Mouse (Mus musculus) liver, embryonic 12.5 days (tissue): Measurements from ENCODE around the gene Cap2. TPM values are rescaled to one million over a fixed set of nuclear protein-coding genes. Genes with fewer than 3 reads are reported as not detected.

ENCODE experiments used
- ATAC-seq: fragments of 200-750 bp; cut with Nextera tagmentation; 2 replicates; pipeline ENCODE4 v1.8.0; 2017; ENCODE audit warnings: moderate number of reproducible peaks, mild to moderate bottlenecking, moderate library complexity
- H3K27ac ChIP-seq: fragments of 300-500 bp; sonication (generic); 2 replicates; pipeline ENCODE4 v1.5.1; 2016; ENCODE audit warnings: mild to moderate bottlenecking
- H3K27me3 ChIP-seq: fragments of 300-500 bp; sonication (generic); replicated peaks from 2 replicates; pipeline ENCODE4 v1.6.1; 2016; ENCODE audit warnings: mild to moderate bottlenecking, moderate library complexity
- H3K36me3 ChIP-seq: fragments of 300-500 bp; sonication (generic); 2 replicates; pipeline ENCODE4 v1.6.1; 2016; ENCODE audit warnings: mild to moderate bottlenecking, moderate library complexity
- H3K4me1 ChIP-seq: fragments of 300-500 bp; sonication (generic); 2 replicates; pipeline ENCODE4 v1.6.1; 2016
- H3K4me2 ChIP-seq: fragments of 300-500 bp; sonication (generic); 2 replicates; pipeline ENCODE4 v1.6.1; 2016; ENCODE audit warnings: mild to moderate bottlenecking, moderate library complexity
- H3K4me3 ChIP-seq: fragments of 300-500 bp; sonication (generic); 2 replicates; pipeline ENCODE4 v1.5.1; 2016; ENCODE audit warnings: mild to moderate bottlenecking, moderate library complexity
- H3K9ac ChIP-seq: fragments of 300-500 bp; sonication (generic); 2 replicates; pipeline ENCODE4 v1.6.1; 2016; ENCODE audit warnings: mild to moderate bottlenecking, moderate library complexity
- H3K9me3 ChIP-seq: fragments of 300-500 bp; sonication (generic); replicated peaks from 2 replicates; pipeline ENCODE4 v1.6.1; 2016; ENCODE audit warnings: mild to moderate bottlenecking, moderate library complexity
- WGBS: fragments of 180-500 bp; shearing (Covaris S2); methylation state at CpG from one replicate; pipeline ENCODE4 v1.1.7; 2016; ENCODE audit not compliant: insufficient replicate concordance; 5-methylcytosine and 5-hydroxymethylcytosine counted together
- polyA plus RNA-seq: library from polyadenylated mRNA; unstranded; fragments of >200 nt; fragmentation: Nextera tagmentation; extraction: Ambion mirVana; gene quantifications from 2 replicates; pipeline ENCODE4 v1.2.1, GENCODE M21; 2016

The Cap2 gene
- 1.7 and 2.4 TPM in 2 replicates for polyA plus RNA-seq

DNA sequence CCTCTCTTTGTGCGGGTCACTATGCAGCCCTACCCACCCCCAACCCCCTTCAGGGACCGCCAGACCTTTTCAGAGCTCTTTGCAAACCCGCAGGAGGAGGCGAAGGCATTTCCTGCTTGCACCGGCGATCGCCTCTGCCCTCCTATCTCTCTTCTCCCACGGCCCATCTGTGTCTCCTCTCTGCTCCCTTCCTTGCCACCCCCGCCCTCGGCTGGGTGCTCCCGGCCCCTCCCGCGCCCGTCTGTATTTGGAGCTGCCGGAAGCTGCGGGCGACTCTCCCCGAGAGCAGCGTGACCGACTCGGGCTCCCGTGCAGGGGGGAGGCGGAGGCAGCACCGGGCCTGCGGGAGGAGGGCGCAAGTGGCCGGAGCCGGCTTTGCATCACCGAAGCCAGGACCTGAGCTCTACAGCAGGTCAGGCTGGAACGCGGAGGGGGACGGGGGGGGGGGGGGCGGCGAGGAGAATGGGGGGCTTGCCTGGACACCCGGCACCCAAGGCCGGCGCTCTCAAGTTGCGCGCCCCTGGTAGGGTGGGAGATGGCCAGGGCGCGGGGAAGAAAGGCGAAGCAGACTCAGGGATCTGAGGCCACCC lies at the start of gene Cap2:
Cap2 (plus strand) TSS at position 49 of the 590 bp plus-strand sequence.
- peak; percentile 77 for ATAC-seq
- peak within 1 kb of the TSS; percentile 43; the same call in 1 of the 2 replicates for H3K9ac ChIP-seq
- peak within 1 kb of the TSS; percentile 59 for H3K4me3 ChIP-seq
- H3K36me3 ChIP-seq, result no peaks in the 10 kb centered on the region
- peaks cover 23% of the 10 kb centered on the region for H3K27me3 ChIP-seq
- 1% methylated on average over 34 of the region's 42 CpGs for WGBS
- 0 out of 2 replicates have a peak, but pooled peaks cover 12% of the 10 kb centered on the region for H3K4me1 ChIP-seq
- no peak within 1 kb of the TSS for H3K27ac ChIP-seq
- H3K4me2 ChIP-seq, result peak within 1 kb of the TSS; percentile 78
- no peaks in the 10 kb centered on the region for H3K9me3 ChIP-seq

DNA sequence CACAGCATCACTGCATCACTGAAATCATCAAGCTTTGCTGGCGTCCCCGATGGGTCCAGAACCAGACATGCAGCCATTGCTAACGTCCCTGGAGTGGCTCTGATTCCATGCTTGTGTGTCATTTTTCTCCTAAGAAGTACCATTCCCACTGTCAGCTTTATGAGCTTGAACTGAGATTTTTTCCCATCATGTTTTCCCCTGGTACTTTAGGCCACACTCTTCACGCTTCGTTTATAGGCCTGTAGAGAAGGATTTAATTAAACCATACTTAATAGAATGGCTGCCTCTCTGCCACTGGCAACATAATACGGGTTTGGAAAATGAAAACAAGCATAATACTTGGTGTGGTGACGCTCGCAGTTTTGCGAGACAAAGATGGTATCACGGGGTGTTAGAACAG lies 42.1 kb upstream of the Cap2 start:
- no peaks in the 10 kb centered on the region for H3K9me3 ChIP-seq
- no peak overlapping the region for H3K9ac ChIP-seq
- WGBS, result 72% methylated on average over 10 of the region's 10 CpGs
- no peak overlapping the region for H3K27ac ChIP-seq
- no peak overlapping the region for H3K4me3 ChIP-seq
- peaks cover 4% of the 10 kb centered on the region; the same call in 1 of the 2 replicates for H3K27me3 ChIP-seq
- H3K4me2 ChIP-seq, result no peak overlapping the region
- no peaks in the 10 kb centered on the region for H3K36me3 ChIP-seq
- no peaks in the 10 kb centered on the region for H3K4me1 ChIP-seq
- ATAC-seq, result no peak

DNA sequence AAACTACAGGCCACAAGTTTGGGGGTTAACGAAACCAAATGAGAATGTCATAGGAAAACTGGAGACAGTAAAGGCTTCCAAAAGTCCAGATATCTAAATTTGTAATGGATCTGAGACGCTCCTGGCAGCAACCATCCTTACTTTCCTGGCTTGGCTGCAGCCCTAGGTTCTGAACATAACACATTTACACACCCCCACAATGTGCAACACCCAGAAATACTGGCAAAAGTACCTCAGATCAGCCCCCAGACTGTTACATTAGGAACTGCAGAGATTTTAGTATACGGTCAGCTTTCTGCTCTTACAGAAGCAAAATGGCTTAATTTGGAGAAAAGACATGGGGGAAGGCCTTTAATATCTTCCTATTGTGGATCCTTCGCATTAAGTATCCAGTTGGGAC lies 39.4 kb upstream of the Cap2 start:
- H3K9ac ChIP-seq, result no peak overlapping the region
- H3K4me2 ChIP-seq, result no peak overlapping the region
- no peak overlapping the region for H3K4me3 ChIP-seq
- no peak overlapping the region for H3K27ac ChIP-seq
- 67% methylated on average over 4 of the region's 4 CpGs for WGBS
- H3K27me3 ChIP-seq, result peaks cover 4% of the 10 kb centered on the region; the same call in 1 of the 2 replicates
- ATAC-seq, result no peak
- H3K4me1 ChIP-seq, result no peaks in the 10 kb centered on the region
- no peaks in the 10 kb centered on the region for H3K9me3 ChIP-seq
- H3K36me3 ChIP-seq, result no peaks in the 10 kb centered on the region

DNA sequence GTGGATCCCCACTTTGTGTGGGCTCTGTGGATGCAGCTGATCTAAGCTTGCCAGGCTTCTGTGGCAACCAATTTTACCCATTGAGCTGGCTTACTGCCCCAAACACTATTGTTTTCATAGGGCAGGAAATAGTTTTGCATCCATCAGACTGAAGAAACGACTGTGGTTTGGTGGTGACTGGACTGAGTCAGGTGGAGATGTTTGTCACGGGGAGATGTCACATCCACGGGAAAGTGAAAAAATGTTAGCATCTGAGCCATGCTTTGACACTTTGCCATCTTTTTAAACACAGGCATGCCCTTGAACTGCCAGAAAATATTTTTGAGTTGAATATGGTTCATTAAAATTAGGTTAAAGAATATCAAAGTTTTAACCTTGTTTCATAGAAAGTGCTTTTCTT lies 37.9 kb upstream of the Cap2 start:
- WGBS, result 28% methylated on average over 3 of the region's 3 CpGs
- Histone ChIP-seq H3K4me1 (no peaks in the 10 kb centered on the region), H3K9ac (no peak overlapping the region), H3K27me3 (peaks cover 4% of the 10 kb centered on the region; the same call in 1 of the 2 replicates), H3K27ac (no peak overlapping the region), H3K4me3 (no peak overlapping the region), H3K4me2 (no peak overlapping the region), H3K36me3 (no peaks in the 10 kb centered on the region), H3K9me3 (no peaks in the 10 kb centered on the region)
- no peak for ATAC-seq

DNA sequence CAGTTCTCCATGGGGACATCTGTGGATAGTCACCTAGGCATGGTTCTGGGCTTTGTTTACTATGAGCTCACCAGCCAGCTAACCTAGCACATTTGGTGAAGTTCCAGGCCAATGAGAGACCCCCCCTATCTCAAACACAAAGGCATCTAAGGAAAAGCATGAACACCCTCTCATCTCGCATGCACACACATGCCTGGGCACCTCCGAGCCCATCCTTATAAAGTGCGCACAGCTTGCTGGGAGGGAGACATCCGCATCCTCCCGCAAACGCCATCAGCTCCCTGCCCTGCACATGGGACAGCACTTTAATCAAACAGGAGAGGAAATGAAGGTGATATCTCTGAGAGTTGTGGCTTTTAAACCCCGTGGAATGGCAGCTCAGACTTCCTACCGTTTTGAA lies 33.4 kb upstream of the Cap2 start:
- peaks cover 3% of the 10 kb centered on the region; the same call in 1 of the 2 replicates for H3K27me3 ChIP-seq
- H3K36me3 ChIP-seq, result no peaks in the 10 kb centered on the region
- H3K4me3 ChIP-seq, result no peak overlapping the region
- 48% methylated on average over 8 of the region's 8 CpGs for WGBS
- H3K4me2 ChIP-seq, result no peak overlapping the region
- no peak for ATAC-seq
- no peak overlapping the region for H3K9ac ChIP-seq
- no peaks in the 10 kb centered on the region for H3K9me3 ChIP-seq
- no peak overlapping the region for H3K27ac ChIP-seq
- no peaks in the 10 kb centered on the region for H3K4me1 ChIP-seq

DNA sequence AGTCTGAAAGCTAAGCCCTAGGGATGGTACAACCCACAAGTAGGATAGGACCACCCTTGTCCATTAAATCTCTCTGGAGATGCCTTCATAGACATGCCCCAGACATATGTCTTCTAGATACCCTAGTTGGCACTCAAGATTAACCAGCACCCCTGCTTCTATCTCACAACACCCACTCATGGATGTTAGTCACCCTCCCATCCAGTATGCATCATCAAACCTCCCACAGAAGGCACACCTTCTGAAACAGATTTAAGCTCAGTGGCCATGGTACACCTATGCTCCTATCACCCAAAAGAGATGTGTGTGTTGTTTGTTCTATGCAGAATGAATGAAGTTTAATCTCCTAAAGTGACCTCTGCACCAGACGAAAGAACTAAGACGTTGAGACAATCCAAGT lies 32.1 kb upstream of the Cap2 start:
- no peaks in the 10 kb centered on the region for H3K27me3 ChIP-seq
- 82% methylated on average over 2 of the region's 2 CpGs for WGBS
- no peaks in the 10 kb centered on the region for H3K9me3 ChIP-seq
- no peak for ATAC-seq
- no peak overlapping the region for H3K27ac ChIP-seq
- no peaks in the 10 kb centered on the region for H3K36me3 ChIP-seq
- H3K4me3 ChIP-seq, result no peak overlapping the region
- H3K4me2 ChIP-seq, result no peak overlapping the region
- H3K4me1 ChIP-seq, result no peaks in the 10 kb centered on the region
- no peak overlapping the region for H3K9ac ChIP-seq

DNA sequence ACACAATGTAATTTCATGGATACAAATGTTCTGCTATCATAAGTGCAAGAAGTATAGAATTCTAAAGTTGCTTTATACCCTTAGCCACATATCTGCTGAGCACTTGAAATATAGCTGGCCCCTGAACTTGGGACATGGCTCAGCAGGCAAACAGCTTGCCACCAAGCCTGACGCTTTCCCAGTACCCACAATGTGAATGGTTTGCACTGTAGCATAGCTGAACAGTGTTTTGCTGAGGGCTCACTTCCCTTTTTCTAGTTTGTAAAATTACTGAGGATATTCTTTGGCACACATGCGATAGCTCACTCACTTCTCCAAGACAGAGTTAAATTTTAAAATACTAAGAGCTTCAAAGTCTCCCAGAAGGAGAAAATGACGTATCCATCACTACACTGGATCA lies 20.4 kb upstream of the Cap2 start:
- Histone ChIP-seq H3K27me3 (no peaks in the 10 kb centered on the region), H3K4me1 (no peaks in the 10 kb centered on the region), H3K9ac (no peak overlapping the region), H3K36me3 (no peaks in the 10 kb centered on the region), H3K9me3 (no peaks in the 10 kb centered on the region), H3K4me2 (no peak overlapping the region), H3K27ac (no peak overlapping the region), H3K4me3 (no peak overlapping the region)
- WGBS, result 55% methylated on average over 3 of the region's 3 CpGs
- ATAC-seq, result no peak

DNA sequence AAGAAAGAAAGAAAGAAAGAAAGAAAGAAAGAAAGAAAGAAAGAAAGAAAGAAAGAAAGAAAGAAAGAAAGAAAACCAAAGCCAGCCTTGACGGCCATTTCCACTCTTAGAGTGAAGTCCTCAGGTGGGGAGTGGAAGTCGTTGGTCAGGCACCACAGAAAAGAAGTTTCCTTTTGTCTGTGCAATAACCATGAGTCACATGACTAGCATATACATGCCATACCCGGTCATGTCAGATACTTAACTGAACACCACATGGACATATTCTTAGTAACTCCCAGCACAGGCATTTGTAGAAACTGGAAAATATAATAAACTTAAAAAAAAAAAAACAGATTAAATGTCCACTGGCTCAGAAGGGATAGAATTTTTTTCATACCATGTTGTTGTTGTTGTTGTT lies 16.0 kb upstream of the Cap2 start:
- Histone ChIP-seq H3K4me1 (no peaks in the 10 kb centered on the region), H3K9ac (no peak overlapping the region), H3K27ac (no peak overlapping the region), H3K36me3 (no peaks in the 10 kb centered on the region), H3K4me2 (no peak overlapping the region), H3K4me3 (no peak overlapping the region), H3K9me3 (no peaks in the 10 kb centered on the region), H3K27me3 (no peaks in the 10 kb centered on the region)
- no peak for ATAC-seq
- 51% methylated on average over 3 of the region's 3 CpGs for WGBS

DNA sequence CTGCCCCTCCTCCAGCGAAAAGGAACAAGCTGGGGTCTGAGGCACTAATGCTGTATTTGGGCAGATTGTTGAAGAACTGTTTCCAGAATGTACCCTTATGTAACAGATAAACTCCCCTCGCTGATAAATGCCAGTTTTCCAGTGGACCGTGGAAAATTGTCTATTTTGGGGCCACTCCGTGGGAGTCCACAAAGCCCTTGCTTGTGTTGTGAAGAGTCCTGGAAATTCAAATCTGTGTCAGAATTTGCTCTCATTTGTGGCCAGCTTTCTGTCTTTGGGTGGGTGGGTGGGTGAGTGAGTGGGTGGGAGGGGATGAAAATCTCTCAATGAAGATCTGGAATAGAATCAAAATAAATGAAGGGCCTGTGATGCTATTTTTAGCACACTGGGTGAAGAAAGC lies 13.5 kb upstream of the Cap2 start:
- H3K36me3 ChIP-seq, result no peaks in the 10 kb centered on the region
- no peak for ATAC-seq
- H3K27me3 ChIP-seq, result no peaks in the 10 kb centered on the region
- no peak overlapping the region for H3K9ac ChIP-seq
- H3K4me1 ChIP-seq, result no peaks in the 10 kb centered on the region
- 61% methylated on average over 4 of the region's 4 CpGs for WGBS
- H3K27ac ChIP-seq, result no peak overlapping the region
- no peak overlapping the region for H3K4me2 ChIP-seq
- H3K4me3 ChIP-seq, result no peak overlapping the region
- no peaks in the 10 kb centered on the region for H3K9me3 ChIP-seq

DNA sequence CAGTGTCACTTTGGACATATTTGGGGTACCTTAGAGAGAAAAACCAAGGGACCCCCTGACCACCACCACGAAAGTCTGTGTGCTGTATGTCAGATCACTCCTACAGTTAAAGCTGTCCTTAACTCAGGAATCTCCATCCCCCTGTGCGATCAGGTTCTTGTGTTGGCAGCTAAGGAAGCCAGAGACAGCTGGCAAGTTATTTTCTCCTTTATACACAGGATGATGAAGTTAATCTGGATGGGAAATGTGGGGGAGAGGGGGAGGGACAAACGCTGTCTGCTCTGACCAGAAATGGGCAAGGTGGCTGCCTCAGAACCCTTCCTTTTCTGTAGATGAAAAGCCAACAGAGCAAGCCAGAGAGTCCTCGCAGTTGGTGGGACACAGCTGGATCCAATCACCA lies 11.0 kb upstream of the Cap2 start:
- 42% methylated on average over 4 of the region's 4 CpGs for WGBS
- Histone ChIP-seq H3K27me3 (no peaks in the 10 kb centered on the region), H3K9ac (no peak overlapping the region), H3K36me3 (no peaks in the 10 kb centered on the region), H3K27ac (no peak overlapping the region), H3K4me3 (no peak overlapping the region), H3K4me2 (no peak overlapping the region), H3K9me3 (no peaks in the 10 kb centered on the region), H3K4me1 (no peaks in the 10 kb centered on the region)
- ATAC-seq, result no peak

DNA sequence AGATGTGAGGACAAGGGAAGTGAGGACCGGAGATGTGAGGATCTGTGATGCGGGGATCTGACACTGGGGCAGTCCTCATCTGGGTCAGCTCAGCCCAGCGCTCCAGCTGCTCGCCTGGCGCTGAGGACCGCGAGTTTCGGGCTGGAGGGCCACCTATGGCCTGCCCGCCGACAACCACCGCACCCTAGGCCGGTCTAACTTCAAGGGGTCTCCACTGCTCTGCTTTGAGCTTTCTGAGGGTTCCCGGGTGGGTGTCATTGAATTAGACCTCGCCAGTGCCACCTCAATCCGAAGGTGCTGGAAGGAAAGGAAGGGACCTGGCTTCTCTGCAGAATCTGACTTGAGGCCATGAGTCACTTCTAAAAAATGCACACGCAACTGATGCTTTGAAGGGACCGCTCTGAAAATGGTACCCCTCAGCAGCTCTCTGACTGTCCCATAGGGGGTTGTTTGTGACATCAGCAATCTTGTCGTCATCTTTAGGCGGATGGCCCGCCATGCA lies 793 bp downstream of the Cap2 start:
- H3K4me2 ChIP-seq, result peak overlapping the region; percentile 78
- peaks cover 23% of the 10 kb centered on the region for H3K27me3 ChIP-seq
- no peaks in the 10 kb centered on the region for H3K36me3 ChIP-seq
- H3K4me1 ChIP-seq, result 0 out of 2 replicates have a peak, but pooled peaks cover 12% of the 10 kb centered on the region
- no peak overlapping the region for H3K27ac ChIP-seq
- peak overlapping the region; percentile 43; the same call in 1 of the 2 replicates for H3K9ac ChIP-seq
- no peak for ATAC-seq
- WGBS, result 8% methylated on average over 20 of the region's 20 CpGs
- no peaks in the 10 kb centered on the region for H3K9me3 ChIP-seq
- peak overlapping the region; percentile 59 for H3K4me3 ChIP-seq

DNA sequence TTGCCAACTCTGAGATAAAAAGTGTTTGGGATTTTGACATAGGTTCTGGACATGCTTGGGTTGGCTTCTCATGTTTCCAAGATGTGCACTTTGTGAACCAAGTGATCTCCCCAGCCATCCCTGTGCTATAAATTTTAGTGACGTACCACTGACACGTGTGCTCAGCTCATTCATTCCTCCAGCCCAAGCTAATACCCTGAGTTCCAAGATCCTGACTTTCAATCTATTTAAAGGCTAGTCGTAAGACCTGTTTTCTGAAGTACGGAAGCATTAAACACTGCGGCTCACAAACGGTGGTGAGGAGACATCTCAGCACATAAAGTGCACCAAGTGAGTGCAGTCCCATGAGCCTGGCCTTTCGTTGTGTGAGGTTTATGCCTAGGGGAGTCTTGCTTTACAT lies 6.3 kb downstream of the Cap2 start:
- H3K4me2 ChIP-seq, result no peak overlapping the region
- no peaks in the 10 kb centered on the region for H3K36me3 ChIP-seq
- no peaks in the 10 kb centered on the region for H3K4me1 ChIP-seq
- H3K27me3 ChIP-seq, result peaks cover 5% of the 10 kb centered on the region
- H3K9ac ChIP-seq, result no peak overlapping the region
- H3K4me3 ChIP-seq, result no peak overlapping the region
- H3K27ac ChIP-seq, result no peak overlapping the region
- 78% methylated on average over 7 of the region's 7 CpGs for WGBS
- no peak for ATAC-seq
- no peaks in the 10 kb centered on the region for H3K9me3 ChIP-seq

DNA sequence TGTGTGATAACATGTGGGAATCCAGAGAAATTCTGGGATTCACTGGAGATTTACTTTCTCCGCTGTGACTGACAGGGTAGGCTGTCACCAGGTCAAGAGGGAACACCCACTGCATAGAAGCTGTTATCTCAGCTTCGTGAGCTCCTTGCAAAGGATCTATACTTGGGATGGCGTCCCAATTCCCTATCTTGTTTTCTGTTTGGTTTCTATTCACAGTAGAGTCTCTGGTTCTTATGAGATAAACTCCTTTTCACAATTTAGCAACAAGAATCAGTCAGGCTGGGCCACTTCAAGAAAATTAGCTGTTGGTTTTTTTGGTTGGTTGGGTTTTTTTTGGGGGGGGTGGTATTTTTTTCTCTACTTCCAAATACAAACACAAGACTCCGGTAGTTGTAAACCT lies 7.2 kb downstream of the Cap2 start:
- Histone ChIP-seq H3K36me3 (no peaks in the 10 kb centered on the region), H3K4me2 (no peak overlapping the region), H3K9ac (no peak overlapping the region), H3K9me3 (no peaks in the 10 kb centered on the region), H3K27me3 (no peaks in the 10 kb centered on the region), H3K4me3 (no peak overlapping the region), H3K4me1 (no peaks in the 10 kb centered on the region), H3K27ac (no peak overlapping the region)
- no peak for ATAC-seq
- WGBS, result 39% methylated on average over 4 of the region's 4 CpGs
